Mouse (Mus musculus) kidney, adult 11 months (tissue): ENCODE measurements around the gene Mme.

Source experiments
- DNase-seq: peaks from one replicate; pipeline ENCODE4 v3.0.0; 2022

The Mme gene

GRCm38 (mm10) chr3:63241099-63241587, at the start of gene Mme:
Mme (plus strand) TSS chr3:63241537.
- no peak for DNase-seq

GRCm38 (mm10) chr3:63196565-63196964, 44.8 kb upstream of the Mme start:
- DNase-seq: no peak

GRCm38 (mm10) chr3:63198026-63198425, 43.3 kb upstream of the Mme start:
- DNase-seq: no peak

- DNase-seq: no peak
Measured at GRCm38 (mm10) chr3:63221867-63222591, 19.3 kb upstream of the Mme start.

- no peak for DNase-seq
Measured at GRCm38 (mm10) chr3:63223676-63224075, 17.7 kb upstream of the Mme start.

GRCm38 (mm10) chr3:63235957-63236356, 5.4 kb upstream of the Mme start:
- DNase-seq: no peak

GRCm38 (mm10) chr3:63243721-63244120, 2.4 kb downstream of the Mme start:
- DNase-seq: no peak

- DNase-seq: no peak
Measured at GRCm38 (mm10) chr3:63272091-63272490, 30.8 kb downstream of the Mme start.

- no peak for DNase-seq
Measured at GRCm38 (mm10) chr3:63294316-63294715, 53.0 kb downstream of the Mme start.

GRCm38 (mm10) chr3:63294791-63295190, 53.5 kb downstream of the Mme start:
- no peak for DNase-seq

- peak; percentile 50 for DNase-seq
Measured at GRCm38 (mm10) chr3:63295237-63295636, 53.9 kb downstream of the Mme start.

- peak; percentile 76 for DNase-seq
Measured at GRCm38 (mm10) chr3:63295657-63296231, 54.4 kb downstream of the Mme start.

- peak; percentile 28 for DNase-seq
Measured at GRCm38 (mm10) chr3:63296411-63296810, 55.1 kb downstream of the Mme start.

- peak; percentile 77 for DNase-seq
Measured at GRCm38 (mm10) chr3:63297787-63298186, 56.5 kb downstream of the Mme start.

GRCm38 (mm10) chr3:63315211-63315760, 73.9 kb downstream of the Mme start:
- no peak for DNase-seq

- no peak for DNase-seq
Measured at GRCm38 (mm10) chr3:63317496-63317895, 76.2 kb downstream of the Mme start.

- no peak for DNase-seq
Measured at GRCm38 (mm10) chr3:63325615-63326014, 84.3 kb downstream of the Mme start.

- no peak for DNase-seq
Measured at GRCm38 (mm10) chr3:63340110-63340509, 98.8 kb downstream of the Mme start.

GRCm38 (mm10) chr3:63340546-63340945, 99.2 kb downstream of the Mme start:
- DNase-seq: peak; percentile 28

GRCm38 (mm10) chr3:63341481-63341880, 100.1 kb downstream of the Mme start:
- DNase-seq: no peak

- no peak for DNase-seq
Measured at GRCm38 (mm10) chr3:63344998-63345397, 103.7 kb downstream of the Mme start.

- peak; percentile 4 for DNase-seq
Measured at GRCm38 (mm10) chr3:63348893-63349426, 107.6 kb downstream of the Mme start.

- DNase-seq: no peak
Measured at GRCm38 (mm10) chr3:63350242-63350641, 108.9 kb downstream of the Mme start.

GRCm38 (mm10) chr3:63350704-63351103, 109.4 kb downstream of the Mme start:
- DNase-seq: no peak
